8 mouse cellular contexts compared by ENCODE assay signal in genomic region chrX:20819204-20819628, GRCm38 (mm10). TPM values are rescaled to one million over a fixed set of nuclear protein-coding genes. Genes with fewer than 3 reads are reported as not detected.
A peak's percentile ranks its signal among the peaks of the same experiment; 100 is the strongest.
DNase-seq lines count a peak whose midpoint lies in the region; ATAC-seq lines count a peak whose summit lies in the region.

No protein-coding gene starts in this region.

- H3K27ac ChIP-seq in embryonic facial prominence, embryonic 10.5 days (replicated peaks): peak overlapping the region; percentile 63
- peak overlapping the region; percentile 56; the same call in 1 of the 2 replicates for H3K27ac ChIP-seq in limb, embryonic 12.5 days
- peak overlapping the region; percentile 81 for H3K27ac ChIP-seq in midbrain, embryonic 14.5 days (replicated peaks; ENCODE audit: low read depth, low read length)

- WGBS in embryonic facial prominence, embryonic 10.5 days: 29% methylated on average over 19 of the region's 19 CpGs
- 27% methylated on average over 18 of the region's 19 CpGs for WGBS in limb, embryonic 12.5 days
- 28% methylated on average over 19 of the region's 19 CpGs for WGBS in midbrain, embryonic 14.5 days

- no peaks in the 10 kb centered on the region for H3K27me3 ChIP-seq in embryonic facial prominence, embryonic 10.5 days (replicated peaks; ENCODE audit: low read depth, poor library complexity, severe bottlenecking)
- H3K27me3 ChIP-seq in limb, embryonic 12.5 days: no peaks in the 10 kb centered on the region
- no peaks in the 10 kb centered on the region for H3K27me3 ChIP-seq in midbrain, embryonic 14.5 days (ENCODE audit: control insufficient read depth, insufficient read depth, low read length)

- ATAC-seq in granulocyte monocyte progenitor cell, adult 5-6 weeks (replicated peaks; ENCODE audit: poor library complexity, severe bottlenecking): peak; percentile 90
- peak; percentile 89 for ATAC-seq in limb, embryonic 12.5 days (ENCODE audit: insufficient number of reproducible peaks, insufficient read depth, low FRiP score, low TSS enrichment, low read depth)
- ATAC-seq in midbrain, embryonic 14.5 days (ENCODE audit: low FRiP score, low TSS enrichment): peak; percentile 89

- H3K4me1 ChIP-seq in embryonic facial prominence, embryonic 10.5 days: peaks cover 7% of the 10 kb centered on the region
- no peaks in the 10 kb centered on the region for H3K4me1 ChIP-seq in limb, embryonic 12.5 days (replicated peaks)
- no peaks in the 10 kb centered on the region for H3K4me1 ChIP-seq in midbrain, embryonic 14.5 days (ENCODE audit: control insufficient read depth, insufficient read depth, low read length)

- H3K9me3 ChIP-seq in embryonic facial prominence, embryonic 10.5 days: no peaks in the 10 kb centered on the region
- H3K9me3 ChIP-seq in limb, embryonic 12.5 days: no peaks in the 10 kb centered on the region
- no peaks in the 10 kb centered on the region for H3K9me3 ChIP-seq in midbrain, embryonic 14.5 days (ENCODE audit: control insufficient read depth, low read length)

- peak overlapping the region; percentile 42 for H3K4me3 ChIP-seq in embryonic facial prominence, embryonic 10.5 days
- H3K4me3 ChIP-seq in limb, embryonic 12.5 days (replicated peaks): peak overlapping the region; percentile 29
- peak overlapping the region; percentile 23 for H3K4me3 ChIP-seq in midbrain, embryonic 14.5 days (replicated peaks; ENCODE audit: low read depth, low read length)

- H3K4me2 ChIP-seq in limb, embryonic 12.5 days: peak overlapping the region; percentile 54
- peak overlapping the region; percentile 54 for H3K4me2 ChIP-seq in midbrain, embryonic 14.5 days (ENCODE audit: low read length)

- H3K36me3 ChIP-seq in embryonic facial prominence, embryonic 10.5 days (replicated peaks): peaks cover 3% of the 10 kb centered on the region; the same call in 1 of the 2 replicates
- H3K36me3 ChIP-seq in limb, embryonic 12.5 days: no peaks in the 10 kb centered on the region
- H3K36me3 ChIP-seq in midbrain, embryonic 14.5 days (ENCODE audit: control insufficient read depth, insufficient read depth, low read length): no peaks in the 10 kb centered on the region

- DNase-seq in left cerebral cortex, adult 18-20 months (ENCODE audit: low spot score in 2 of 2): peak; percentile 78
- no peak for DNase-seq in left cerebral cortex, adult 11 months (ENCODE audit: low spot score)
- DNase-seq in embryonic facial prominence, embryonic 10.5 days (ENCODE audit: low spot score): peak; percentile 84
- peak; percentile 54 for DNase-seq in kidney, adult 11 months
- peak; percentile 87 for DNase-seq in midbrain, embryonic 14.5 days
- peak; percentile 42 for DNase-seq in spleen, adult 12 weeks (ENCODE audit: low spot score)

- 0 out of 2 replicates have a peak overlapping the region, but pooled peaks have one; percentile 40 for H3K9ac ChIP-seq in limb, embryonic 12.5 days (replicated peaks)
- H3K9ac ChIP-seq in midbrain, embryonic 14.5 days (replicated peaks; ENCODE audit: low read length): peak overlapping the region; percentile 29; the same call in 1 of the 2 replicates

RNA-seq across cellular contexts. Expression of gene Araf, which starts 21.6 kb away (rescaled TPM):
- 100 to 1,000 TPM; 186 to 189 TPM for total RNA-seq in left cerebral cortex, adult 18-20 months (2021)
- polyA plus RNA-seq in embryonic facial prominence, embryonic 10.5 days (2016; fragmentation: Nextera tagmentation; extraction: Ambion mirVana): 95.1 and 99.9 TPM in 2 replicates
- 82.8 and 114 TPM in 2 replicates for total RNA-seq in granulocyte monocyte progenitor cell, adult 5-6 weeks (2014; fragmentation: Nextera tagmentation)
- 40.8 and 43.3 TPM in 2 replicates for total RNA-seq in granulocyte monocyte progenitor cell, adult 5-6 weeks (2017)
- polyA plus RNA-seq in limb, embryonic 12.5 days (2016; fragmentation: Nextera tagmentation; extraction: Ambion mirVana): 101 and 103 TPM in 2 replicates
- polyA plus RNA-seq in midbrain, embryonic 14.5 days (2014; fragmentation: Nextera tagmentation; extraction: Ambion mirVana): 292 and 335 TPM in 2 replicates

RNA-seq across cellular contexts. Expression of gene Timp1, which starts 50.8 kb away (rescaled TPM):
- 1 to 10 TPM; 1.4 to 1.5 TPM for total RNA-seq in left cerebral cortex, adult 18-20 months (2021)
- 10.8 and 13.4 TPM in 2 replicates for polyA plus RNA-seq in embryonic facial prominence, embryonic 10.5 days (2016; fragmentation: Nextera tagmentation; extraction: Ambion mirVana)
- not detected in 2 replicates for total RNA-seq in granulocyte monocyte progenitor cell, adult 5-6 weeks (2014; fragmentation: Nextera tagmentation)
- not detected in 2 replicates for total RNA-seq in granulocyte monocyte progenitor cell, adult 5-6 weeks (2017)
- 14.7 and 15.6 TPM in 2 replicates for polyA plus RNA-seq in limb, embryonic 12.5 days (2016; fragmentation: Nextera tagmentation; extraction: Ambion mirVana)
- 1.9 and 3.5 TPM in 2 replicates for polyA plus RNA-seq in midbrain, embryonic 14.5 days (2014; fragmentation: Nextera tagmentation; extraction: Ambion mirVana)
